Mouse (Mus musculus) hindbrain, embryonic 15.5 days (tissue): ENCODE results near the gene Mtor. TPM values are rescaled to one million over a fixed set of nuclear protein-coding genes. Genes with fewer than 3 reads are reported as not detected.

Source experiments
- ATAC-seq: fragments of 200-750 bp; cut with Nextera tagmentation; 2 replicates; pipeline ENCODE4 v1.8.0; 2017; ENCODE audit warnings: low read depth, moderate number of reproducible peaks, moderate TSS enrichment; ENCODE audit not compliant: low FRiP score
- H3K27ac ChIP-seq: fragments of 300-500 bp; sonication (generic); replicated peaks from 2 replicates; pipeline ENCODE4 v1.5.1; 2015; ENCODE audit warnings: mild to moderate bottlenecking, inconsistent platforms
- H3K27me3 ChIP-seq: fragments of 300-500 bp; sonication (generic); 2 replicates; pipeline ENCODE4 v1.6.1; 2015; ENCODE audit warnings: control low read depth, inconsistent platforms
- H3K36me3 ChIP-seq: fragments of 300-500 bp; sonication (generic); 2 replicates; pipeline ENCODE4 v1.6.1; 2015; ENCODE audit warnings: control low read depth, inconsistent platforms
- H3K4me1 ChIP-seq: fragments of 300-500 bp; sonication (generic); replicated peaks from 2 replicates; pipeline ENCODE4 v1.6.1; 2015; ENCODE audit warnings: control low read depth, inconsistent platforms
- H3K4me2 ChIP-seq: fragments of 300-500 bp; sonication (generic); 2 replicates; pipeline ENCODE4 v1.6.1; 2015; ENCODE audit warnings: moderate library complexity, mild to moderate bottlenecking, inconsistent platforms
- H3K4me3 ChIP-seq: fragments of 300-500 bp; sonication (generic); 2 replicates; pipeline ENCODE4 v1.5.1; 2015; ENCODE audit warnings: mild to moderate bottlenecking, inconsistent platforms
- H3K9ac ChIP-seq: fragments of 300-500 bp; sonication (generic); 2 replicates; pipeline ENCODE4 v1.6.1; 2015; ENCODE audit warnings: inconsistent platforms
- H3K9me3 ChIP-seq: fragments of 300-500 bp; sonication (generic); 2 replicates; pipeline ENCODE4 v1.6.1; 2016; ENCODE audit warnings: control low read depth, inconsistent platforms
- WGBS: fragments of 180-500 bp; shearing (Covaris S2); methylation state at CpG from one replicate; pipeline ENCODE4 v1.1.7; 2015; 5-methylcytosine and 5-hydroxymethylcytosine counted together
- polyA plus RNA-seq: library from polyadenylated mRNA; unstranded; fragments of >200 nt; fragmentation: Nextera tagmentation; extraction: Ambion mirVana; gene quantifications from 2 replicates; pipeline ENCODE4 v1.2.1, GENCODE M21; 2015

The Mtor gene
- polyA plus RNA-seq, 1 experiment from 2014 or later = 22.7 TPM

DNA sequence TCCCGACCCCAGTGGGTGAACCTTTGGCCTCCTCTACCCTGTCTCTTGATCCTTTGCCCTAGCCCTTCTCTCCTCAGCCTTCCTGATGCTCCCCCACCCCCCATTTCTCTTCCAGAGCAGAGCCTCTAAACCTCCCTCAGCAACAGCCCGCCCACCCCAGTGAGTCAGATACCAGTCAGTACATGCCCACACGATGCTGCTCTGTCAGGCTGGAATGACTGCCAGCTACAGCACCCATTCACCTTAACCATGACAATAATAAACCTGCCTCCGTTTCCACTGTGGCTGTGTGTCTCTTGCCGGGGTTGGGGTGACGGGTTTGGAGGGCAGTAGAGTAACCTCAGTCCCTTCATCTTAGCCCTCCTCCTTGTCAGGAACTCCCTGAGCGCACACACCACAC lies 155.7 kb downstream of the Mtor start:
- H3K36me3 ChIP-seq = no peaks in the 10 kb centered on the region
- H3K4me2 ChIP-seq = no peak overlapping the region
- H3K4me1 ChIP-seq = no peaks in the 10 kb centered on the region
- ATAC-seq = no peak
- no peak overlapping the region for H3K9ac ChIP-seq
- 84% methylated on average over 7 of the region's 7 CpGs for WGBS
- no peak overlapping the region for H3K27ac ChIP-seq
- H3K9me3 ChIP-seq = no peaks in the 10 kb centered on the region
- no peak overlapping the region for H3K4me3 ChIP-seq
- H3K27me3 ChIP-seq = no peaks in the 10 kb centered on the region

DNA sequence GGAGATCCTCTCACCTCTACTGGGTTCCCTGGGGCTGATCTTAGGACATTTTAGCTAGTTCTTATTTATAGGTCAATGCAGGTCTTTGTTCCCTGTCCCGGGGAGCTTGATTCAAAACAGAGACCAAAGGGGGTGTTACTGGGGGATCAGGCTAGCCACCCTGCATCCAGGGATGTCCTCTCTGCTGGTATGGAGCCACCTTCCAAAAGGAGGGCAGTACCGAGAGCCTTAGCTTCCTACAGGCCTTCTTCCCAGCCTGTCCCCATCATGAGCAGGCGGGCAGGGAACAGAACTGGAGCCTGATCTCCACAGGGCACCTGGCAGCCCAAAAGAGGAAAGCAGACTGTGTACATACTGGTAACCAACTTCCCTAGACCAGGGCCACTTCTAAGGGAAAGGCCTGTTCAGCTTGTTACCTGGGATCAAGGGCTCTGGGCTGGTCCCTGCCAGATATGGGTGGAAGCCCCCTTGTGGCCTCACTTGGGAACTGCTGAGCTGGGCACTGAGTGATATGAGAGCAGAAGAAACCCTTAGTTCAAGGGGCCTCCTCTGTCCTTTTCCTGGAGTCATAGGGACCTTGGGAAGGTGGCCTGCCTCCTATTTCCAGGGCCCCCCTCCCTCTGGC lies 156.2 kb downstream of the Mtor start:
- H3K27me3 ChIP-seq = no peaks in the 10 kb centered on the region
- H3K9me3 ChIP-seq = no peaks in the 10 kb centered on the region
- H3K36me3 ChIP-seq = no peaks in the 10 kb centered on the region
- 94% methylated on average over 3 of the region's 3 CpGs for WGBS
- no peak overlapping the region for H3K4me3 ChIP-seq
- no peaks in the 10 kb centered on the region for H3K4me1 ChIP-seq
- no peak overlapping the region for H3K4me2 ChIP-seq
- ATAC-seq = peak; percentile 31; the same call in 1 of the 2 replicates
- no peak overlapping the region for H3K27ac ChIP-seq
- no peak overlapping the region for H3K9ac ChIP-seq

Other genes starting within 250 kb of the Mtor start
- gene Disp3, start 160.6 kb upstream of the Mtor start, polyA plus RNA-seq = 13.3 and 15.3 TPM in 2 replicates
- 18.4 and 20.2 TPM in 2 replicates for gene Ubiad1, start 3.8 kb upstream of the Mtor start, polyA plus RNA-seq
- gene Angptl7, start 51.8 kb downstream of the Mtor start, polyA plus RNA-seq = 0.44 and 0.50 TPM in 2 replicates
- 88.5 and 91.7 TPM in 2 replicates for gene Exosc10, start 109.8 kb downstream of the Mtor start, polyA plus RNA-seq
- gene Srm, start 142.9 kb downstream of the Mtor start, polyA plus RNA-seq = 181 and 194 TPM in 2 replicates
- 0.43 and 1.2 TPM in 2 replicates for gene Masp2, start 153.9 kb downstream of the Mtor start, polyA plus RNA-seq
- 167 and 192 TPM in 2 replicates for gene Tardbp, start 178.4 kb downstream of the Mtor start, polyA plus RNA-seq
- not detected in 2 replicates for gene Gm572, start 194.7 kb downstream of the Mtor start, polyA plus RNA-seq